Mouse (Mus musculus): Measurements from ENCODE around the gene Gm3468. TPM values are rescaled to one million over a fixed set of nuclear protein-coding genes. Genes with fewer than 3 reads are reported as not detected.
"Not testable (repeated sequence)": the region's sequence is repeated elsewhere in the genome, so short reads cannot be mapped to it uniquely, and the experiment has no call there.

The Gm3468 gene
- polyA plus RNA-seq (2014; fragmentation: Nextera tagmentation; extraction: Ambion mirVana) = 2.6 and 3.2 TPM in 2 replicates

- not testable (repeated sequence) for H3K9me3 ChIP-seq (replicated peaks; ENCODE audit: control insufficient read depth, low read length); H3K27me3 ChIP-seq (replicated peaks; ENCODE audit: control insufficient read depth, insufficient read depth, low read length); H3K4me1 ChIP-seq (ENCODE audit: control insufficient read depth, insufficient read depth, low read length); H3K27ac ChIP-seq (ENCODE audit: low read depth, low read length); H3K36me3 ChIP-seq (ENCODE audit: control insufficient read depth, insufficient read depth, low read length)
- peak within 1 kb of the TSS; percentile 43 for H3K4me2 ChIP-seq (ENCODE audit: low read length)
- DNase-seq (ENCODE audit: low spot score) = peak; percentile 50
- peak; percentile 93 for ATAC-seq
- WGBS = 0% methylated on average over 31 of the region's 51 CpGs
- H3K9ac ChIP-seq (ENCODE audit: low read length) = 0 out of 2 replicates have a peak within 1 kb of the TSS, but pooled peaks have one; percentile 8
- H3K4me3 ChIP-seq (ENCODE audit: low read depth, low read length) = peak within 1 kb of the TSS; percentile 32
These were observed at the start of gene Gm3468 for GRCm38 (mm10) chr14:6108272-6108925. Gene Gm3468, minus strand, starts transcription at chr14:6108665.

- H3K4me1 ChIP-seq (ENCODE audit: control insufficient read depth, insufficient read depth, low read length); H3K9ac ChIP-seq (ENCODE audit: low read length); H3K27ac ChIP-seq (ENCODE audit: low read depth, low read length); DNase-seq (ENCODE audit: low spot score); H3K36me3 ChIP-seq (ENCODE audit: control insufficient read depth, insufficient read depth, low read length); H3K9me3 ChIP-seq (replicated peaks; ENCODE audit: control insufficient read depth, low read length); H3K4me3 ChIP-seq (ENCODE audit: low read depth, low read length); ATAC-seq; H3K4me2 ChIP-seq (ENCODE audit: low read length); H3K27me3 ChIP-seq (replicated peaks; ENCODE audit: control insufficient read depth, insufficient read depth, low read length): not testable (repeated sequence)
- no CpG with 5 or more reads among the region's 1 CpGs for WGBS
These were observed 17.2 kb upstream of the Gm3468 start, which contains the start of gene Gm3476 for GRCm38 (mm10) chr14:6125707-6126106. Gene Gm3476, minus strand, starts transcription at chr14:6125807.

GRCm38 (mm10) chr14:6107500-6107899 lies 965 bp downstream of the Gm3468 start:
- H3K4me1 ChIP-seq (ENCODE audit: control insufficient read depth, insufficient read depth, low read length); H3K27me3 ChIP-seq (replicated peaks; ENCODE audit: control insufficient read depth, insufficient read depth, low read length); H3K27ac ChIP-seq (ENCODE audit: low read depth, low read length); H3K9ac ChIP-seq (ENCODE audit: low read length); ATAC-seq; H3K9me3 ChIP-seq (replicated peaks; ENCODE audit: control insufficient read depth, low read length); H3K36me3 ChIP-seq (ENCODE audit: control insufficient read depth, insufficient read depth, low read length): not testable (repeated sequence)
- peak; percentile 17 for DNase-seq (ENCODE audit: low spot score)
- 5% methylated on average over 8 of the region's 9 CpGs for WGBS
- H3K4me2 ChIP-seq (ENCODE audit: low read length) = peak overlapping the region; percentile 43
- H3K4me3 ChIP-seq (ENCODE audit: low read depth, low read length) = peak overlapping the region; percentile 32; the same call in 1 of the 2 replicates

GRCm38 (mm10) chr14:6093842-6094241 lies 14.6 kb downstream of the Gm3468 start, which contains the start of gene Gm8206:
Gene Gm8206, minus strand, starts transcription at chr14:6093942.
- not testable (repeated sequence) for DNase-seq (ENCODE audit: low spot score); H3K4me3 ChIP-seq (ENCODE audit: low read depth, low read length); H3K27ac ChIP-seq (ENCODE audit: low read depth, low read length); H3K9me3 ChIP-seq (replicated peaks; ENCODE audit: control insufficient read depth, low read length); H3K27me3 ChIP-seq (replicated peaks; ENCODE audit: control insufficient read depth, insufficient read depth, low read length); H3K9ac ChIP-seq (ENCODE audit: low read length); H3K4me2 ChIP-seq (ENCODE audit: low read length); H3K4me1 ChIP-seq (ENCODE audit: control insufficient read depth, insufficient read depth, low read length); H3K36me3 ChIP-seq (ENCODE audit: control insufficient read depth, insufficient read depth, low read length); ATAC-seq
- 93% methylated on average over 2 of the region's 3 CpGs for WGBS

GRCm38 (mm10) chr14:6058167-6058566 lies 50.3 kb downstream of the Gm3468 start, which contains the start of gene Gm6337:
Gene Gm6337, minus strand, starts transcription at chr14:6058267.
- not testable (repeated sequence) for H3K36me3 ChIP-seq (ENCODE audit: control insufficient read depth, insufficient read depth, low read length); H3K9ac ChIP-seq (ENCODE audit: low read length); H3K4me1 ChIP-seq (ENCODE audit: control insufficient read depth, insufficient read depth, low read length); H3K9me3 ChIP-seq (replicated peaks; ENCODE audit: control insufficient read depth, low read length); H3K27me3 ChIP-seq (replicated peaks; ENCODE audit: control insufficient read depth, insufficient read depth, low read length); H3K4me2 ChIP-seq (ENCODE audit: low read length); H3K4me3 ChIP-seq (ENCODE audit: low read depth, low read length); H3K27ac ChIP-seq (ENCODE audit: low read depth, low read length); ATAC-seq; DNase-seq (ENCODE audit: low spot score)
- WGBS = 85% methylated on average over 3 of the region's 4 CpGs

Other genes with a start within 250 kb of the Gm3468 start
- 0.32 and 0.51 TPM in 2 replicates for gene Gm8237, start 228.3 kb downstream of the Gm3468 start, polyA plus RNA-seq (2014; fragmentation: Nextera tagmentation; extraction: Ambion mirVana)
- gene Gm3248, start 146.9 kb downstream of the Gm3468 start, polyA plus RNA-seq (2014; fragmentation: Nextera tagmentation; extraction: Ambion mirVana) = 1.0 and 1.5 TPM in 2 replicates
- gene Gm3453, start 129.5 kb downstream of the Gm3468 start, polyA plus RNA-seq (2014; fragmentation: Nextera tagmentation; extraction: Ambion mirVana) = not detected in 2 replicates
- not detected in 2 replicates for gene Gm6337, start 50.4 kb downstream of the Gm3468 start, polyA plus RNA-seq (2014; fragmentation: Nextera tagmentation; extraction: Ambion mirVana)
- gene Gm8206, start 14.7 kb downstream of the Gm3468 start, polyA plus RNA-seq (2014; fragmentation: Nextera tagmentation; extraction: Ambion mirVana) = 2.7 and 4.0 TPM in 2 replicates
- gene Gm3476, start 17.1 kb upstream of the Gm3468 start, polyA plus RNA-seq (2014; fragmentation: Nextera tagmentation; extraction: Ambion mirVana) = not detected in 2 replicates
- gene Gm21560, start 110.6 kb upstream of the Gm3468 start, polyA plus RNA-seq (2014; fragmentation: Nextera tagmentation; extraction: Ambion mirVana) = not detected in 2 replicates
- 4.6 and 6.8 TPM in 2 replicates for gene Gm3411, start 178.6 kb upstream of the Gm3468 start, polyA plus RNA-seq (2014; fragmentation: Nextera tagmentation; extraction: Ambion mirVana)
- gene Gm21103, start 196.2 kb upstream of the Gm3468 start, polyA plus RNA-seq (2014; fragmentation: Nextera tagmentation; extraction: Ambion mirVana) = not detected in 2 replicates
- not detected in 2 replicates for gene Gm3618, start 235.0 kb upstream of the Gm3468 start, polyA plus RNA-seq (2014; fragmentation: Nextera tagmentation; extraction: Ambion mirVana)